Mouse (Mus musculus) Patski (cell line): ENCODE results near the gene Hist1h4f. TPM values are rescaled to one million over a fixed set of nuclear protein-coding genes. Genes with fewer than 3 reads are reported as not detected.

ENCODE experiments used
- ATAC-seq: fragments of 100-300 bp; one replicate; pipeline ENCODE4 v1.8.0; 2021
- CTCF ChIA-PET: fragments of 350-600 bp; sonication (Branson Sonifier 250); formaldehyde crosslinking; loops from one replicate; lab custom pipeline; 2022; ENCODE audit warnings: inconsistent platforms; lab: Charles Lee
- POLR2A ChIA-PET: fragments of 350-600 bp; sonication (Branson Sonifier 250); formaldehyde crosslinking; loops from one replicate; lab custom pipeline; 2022; ENCODE audit warnings: antibody characterized with exemption, inconsistent platforms; lab: Charles Lee
- DNase-seq: peaks from one replicate; pipeline ENCODE4 v3.0.0-alpha.2; 2011; ENCODE audit warnings: low read depth, low spot score
- H3K27me3 ChIP-seq: fragments of 371-371 bp; one replicate; pipeline ENCODE4 v1.5.1; 2021
- CTCF ChIP-seq: fragments of 100-300 bp; IDR thresholded peaks from one replicate; pipeline ENCODE4 v1.5.1; 2021
- in situ Hi-C: fragments of 300-500 bp; cut with MboI; formaldehyde crosslinking; loops from 3 replicates; pipeline ENCODE4 v1.11.1; 2018; ENCODE audit warnings: low pct_unique_long_range_greater_than_20kb, mixed read lengths
- polyA plus RNA-seq: library from polyadenylated mRNA; unstranded; gene quantifications from one replicate; pipeline ENCODE4 v1.2.3, GENCODE M21; 2021

The Hist1h4f gene
- polyA plus RNA-seq, 1 experiment from 2014 or later = not detected

GRCm38 (mm10) chr13:23526312-23526711 is 25.1 kb downstream of the Hist1h4f start:
- no peaks in the 10 kb centered on the region for H3K27me3 ChIP-seq
- ChIA-PET CTCF (interaction anchor here (0.7 to 2.8 kb wide), 6 partner anchors 9 to 101 kb away, joined by 3 to 20 read pairs (median 3); no protein-coding TSS in a partner anchor), POLR2A (interaction anchor here (1.7 kb wide), 1 partner anchor 94 kb away, joined by 5 read pairs; no protein-coding TSS in a partner anchor)
- ATAC-seq (peak; percentile 27), DNase-seq (no peak)
- no peak for TF ChIP-seq CTCF
- in situ Hi-C loops = no loop called here

GRCm38 (mm10) chr13:23525901-23526300 is 25.5 kb downstream of the Hist1h4f start:
- no peak for TF ChIP-seq CTCF
- H3K27me3 ChIP-seq = no peaks in the 10 kb centered on the region
- ChIA-PET CTCF (interaction anchor here (0.7 to 2.8 kb wide), 7 partner anchors 8 to 101 kb away, joined by 3 to 20 read pairs (median 3); no protein-coding TSS in a partner anchor), POLR2A (interaction anchor here (1.7 kb wide), 1 partner anchor 93 kb away, joined by 5 read pairs; no protein-coding TSS in a partner anchor)
- in situ Hi-C loops = no loop called here
- ATAC-seq (no peak), DNase-seq (no peak)

GRCm38 (mm10) chr13:23524654-23525053 is 26.8 kb downstream of the Hist1h4f start:
- TF ChIP-seq CTCF = peak; percentile 95
- H3K27me3 ChIP-seq = no peaks in the 10 kb centered on the region
- DNase-seq (no peak), ATAC-seq (peak; percentile 46)
- POLR2A ChIA-PET = interaction anchor here (0.5 kb wide), 1 partner anchor 91 kb away, joined by 3 read pairs; no protein-coding TSS in a partner anchor
- in situ Hi-C loops = loop anchor here (5.0 kb wide), 1 partner anchor 92 kb away; no protein-coding TSS in a partner anchor
- CTCF ChIA-PET = interaction anchor here (0.7 to 2.8 kb wide), 10 partner anchors 23 to 99 kb away, joined by 3 to 21 read pairs (median 5); no protein-coding TSS in a partner anchor

DNA sequence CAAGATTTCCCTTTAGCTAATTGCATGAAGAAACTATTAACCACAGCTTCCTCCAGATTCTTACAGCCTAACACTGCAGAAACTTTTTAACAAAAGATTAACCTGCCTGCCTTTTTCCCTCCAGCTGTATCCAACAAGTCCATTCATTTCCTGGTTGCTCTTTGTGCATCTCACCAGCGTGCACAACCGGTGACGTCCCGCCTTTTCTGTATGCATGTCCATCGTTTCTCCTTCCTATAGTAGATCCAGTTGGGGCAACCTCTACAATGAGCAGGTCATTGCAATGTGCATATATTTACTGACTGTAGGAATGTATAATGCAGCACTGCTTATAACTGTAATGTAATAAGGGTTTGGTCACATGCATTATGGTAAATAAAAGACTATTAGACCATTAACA is 27.5 kb downstream of the Hist1h4f start:
- no peak for ATAC-seq
- no peaks in the 10 kb centered on the region for H3K27me3 ChIP-seq
- in situ Hi-C loops = loop anchor here (5.0 kb wide), 1 partner anchor 92 kb away; no protein-coding TSS in a partner anchor
- POLR2A ChIA-PET = no interaction called here
- CTCF ChIA-PET = interaction anchor here (0.8 kb wide), 1 partner anchor 91 kb away, joined by 4 read pairs; no protein-coding TSS in a partner anchor
- no peak for TF ChIP-seq CTCF
- no peak for DNase-seq

DNA sequence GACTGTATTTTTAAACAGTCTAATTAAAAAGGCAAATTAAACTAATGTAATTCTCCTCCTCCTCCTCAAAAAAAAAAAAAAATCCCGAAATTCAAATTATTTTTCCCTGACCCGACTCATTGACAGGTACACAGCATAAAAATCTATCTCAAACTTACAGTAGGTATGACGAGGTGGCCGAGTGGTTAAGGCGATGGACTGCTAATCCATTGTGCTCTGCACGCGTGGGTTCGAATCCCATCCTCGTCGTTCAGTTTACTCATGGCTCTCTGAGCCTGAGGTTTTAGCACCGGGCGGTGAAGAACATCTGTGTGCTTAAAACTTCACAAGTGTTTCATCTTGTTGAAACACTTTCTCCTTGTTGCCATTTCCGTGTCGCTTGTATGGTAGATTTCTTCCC is 29.7 kb downstream of the Hist1h4f start:
- TF ChIP-seq CTCF = no peak
- ChIA-PET CTCF (no interaction called here), POLR2A (no interaction called here)
- no peak for ATAC-seq
- in situ Hi-C loops = loop anchor here (5.0 kb wide), 1 partner anchor 89 kb away; no protein-coding TSS in a partner anchor
- DNase-seq = no peak
- no peaks in the 10 kb centered on the region for H3K27me3 ChIP-seq

DNA sequence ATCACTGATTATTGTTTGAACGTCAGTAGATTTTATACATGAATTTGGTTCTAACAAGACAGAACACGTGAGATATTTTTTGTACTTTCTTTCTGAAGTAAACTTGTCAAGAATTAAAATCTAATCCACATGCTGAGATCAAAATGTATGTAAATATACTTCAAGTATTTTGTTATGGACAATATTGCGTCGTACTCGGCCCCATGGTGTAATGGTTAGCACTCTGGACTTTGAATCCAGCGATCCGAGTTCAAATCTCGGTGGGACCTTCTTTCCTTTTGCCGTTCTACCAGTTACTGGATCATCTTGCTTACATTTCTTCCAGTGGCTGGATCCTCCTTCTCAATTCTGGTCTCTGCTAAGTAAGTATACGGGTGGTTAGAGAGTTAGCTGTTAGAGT is 32.0 kb downstream of the Hist1h4f start:
- no peak for TF ChIP-seq CTCF
- in situ Hi-C loops = loop anchor here (5.0 to 10.0 kb wide), 2 partner anchors 225 to 1577 kb away; no protein-coding TSS in a partner anchor

GRCm38 (mm10) chr13:23518885-23519284 is 32.6 kb downstream of the Hist1h4f start:
- ATAC-seq (no peak), DNase-seq (no peak)
- ChIA-PET CTCF (interaction anchor here (1.1 to 2.8 kb wide), 3 partner anchors 71 to 94 kb away, joined by 3 to 18 read pairs (median 6); no protein-coding TSS in a partner anchor), POLR2A (no interaction called here)
- TF ChIP-seq CTCF = no peak
- H3K27me3 ChIP-seq = no peaks in the 10 kb centered on the region
- in situ Hi-C loops = loop anchor here (5.0 to 10.0 kb wide), 2 partner anchors 224 to 1577 kb away; no protein-coding TSS in a partner anchor

More for the DNA sequence above, 32.0 kb downstream of the Hist1h4f start:
- ChIA-PET POLR2A (no interaction called here), CTCF (interaction anchor here (2.1 to 2.8 kb wide), 2 partner anchors 87 to 95 kb away, joined by 6 to 18 read pairs; no protein-coding TSS in a partner anchor)
- H3K27me3 ChIP-seq = no peaks in the 10 kb centered on the region
- DNase-seq (no peak), ATAC-seq (peak; percentile 28)

GRCm38 (mm10) chr13:23518295-23518603 is 33.2 kb downstream of the Hist1h4f start:
- in situ Hi-C loops = loop anchor here (5.0 to 10.0 kb wide), 2 partner anchors 223 to 1576 kb away; no protein-coding TSS in a partner anchor
- no peak for ATAC-seq
- H3K27me3 ChIP-seq = no peaks in the 10 kb centered on the region
- ChIA-PET POLR2A (no interaction called here), CTCF (interaction anchor here (1.0 to 2.8 kb wide), 5 partner anchors 8 to 94 kb away, joined by 3 to 18 read pairs (median 3); no protein-coding TSS in a partner anchor)
- TF ChIP-seq CTCF = no peak
- DNase-seq = no peak

DNA sequence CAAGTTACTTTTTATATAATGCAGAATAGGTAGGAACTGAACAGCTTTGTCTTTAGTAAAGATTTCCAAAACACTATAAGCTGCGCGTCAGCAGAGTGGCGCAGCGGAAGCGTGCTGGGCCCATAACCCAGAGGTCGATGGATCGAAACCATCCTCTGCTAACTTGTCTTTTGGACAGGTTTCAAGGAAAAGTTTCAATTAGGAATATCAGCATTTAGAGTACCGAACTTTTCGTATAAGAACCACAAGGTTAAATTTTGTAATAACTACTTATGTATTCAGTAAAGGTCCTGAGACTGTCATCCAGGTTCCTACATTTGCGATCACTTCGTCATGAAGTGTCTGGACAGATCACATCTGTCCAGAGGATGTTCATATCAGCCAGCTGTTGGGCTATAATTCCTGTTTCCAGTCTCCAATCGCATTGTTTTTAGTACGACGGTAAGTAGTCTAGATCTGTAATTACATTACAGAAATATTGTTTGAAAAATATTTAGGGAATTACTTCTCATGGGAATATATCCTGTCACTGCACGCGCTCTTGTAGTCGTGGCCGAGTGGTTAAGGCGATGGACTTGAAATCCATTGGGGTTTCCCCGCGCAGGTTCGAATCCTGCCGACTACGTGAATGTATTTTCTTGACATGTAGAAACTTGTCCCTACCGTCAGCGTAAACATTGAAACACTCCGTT is 33.7 kb downstream of the Hist1h4f start:
- in situ Hi-C loops = loop anchor here (5.0 to 10.0 kb wide), 2 partner anchors 223 to 1575 kb away; no protein-coding TSS in a partner anchor
- no peak for TF ChIP-seq CTCF
- ChIA-PET CTCF (interaction anchor here (1.0 to 2.8 kb wide), 5 partner anchors 8 to 93 kb away, joined by 3 to 18 read pairs (median 3); no protein-coding TSS in a partner anchor), POLR2A (no interaction called here)
- DNase-seq = no peak
- peak; percentile 61 for ATAC-seq
- H3K27me3 ChIP-seq = no peaks in the 10 kb centered on the region

- ATAC-seq (peak; percentile 15), DNase-seq (no peak)
- no peak for TF ChIP-seq CTCF
- in situ Hi-C loops = loop anchor here (5.0 to 10.0 kb wide), 2 partner anchors 222 to 1575 kb away; no protein-coding TSS in a partner anchor
- CTCF ChIA-PET = interaction anchor here (1.1 to 1.2 kb wide), 4 partner anchors 9 to 76 kb away, joined by 3 read pairs; no protein-coding TSS in a partner anchor
- POLR2A ChIA-PET = no interaction called here
- no peaks in the 10 kb centered on the region for H3K27me3 ChIP-seq
These were observed 34.4 kb downstream of the Hist1h4f start for GRCm38 (mm10) chr13:23516822-23517602.
